Mouse (Mus musculus): ENCODE data around the gene Ube2c.

DNA sequence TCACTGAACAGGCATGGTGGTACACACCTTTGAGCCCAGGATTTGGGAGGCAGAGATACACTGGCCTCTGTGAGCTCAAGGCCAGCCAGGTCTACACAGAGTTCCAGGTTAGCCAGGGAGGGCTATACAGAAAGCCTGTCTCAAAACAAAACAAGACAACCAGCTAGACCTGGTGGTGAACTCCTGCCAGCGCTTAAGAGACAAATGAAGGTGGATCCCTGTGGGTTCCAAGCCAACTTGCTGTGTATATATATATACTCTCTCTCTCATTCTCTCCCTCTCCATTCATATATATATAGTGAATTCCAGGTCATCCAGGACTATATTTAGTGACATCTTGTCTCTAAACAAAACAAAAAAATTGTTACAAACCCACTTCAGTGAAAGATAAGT lies 34.2 kb downstream of the Ube2c start:
- no peak for TF ChIP-seq TAL1 (IDR thresholded peaks at IDR 0.05; ENCODE audit: low read length)
- no peak for TF ChIP-seq E2F4 (IDR thresholded peaks at IDR 0.05; ENCODE audit: borderline replicate concordance, low read depth, low read length)
- no peak for TF ChIP-seq ZMIZ1 (IDR thresholded peaks at IDR 0.05; ENCODE audit: low read depth, low read length)
- no peak for TF ChIP-seq NRF1 (IDR thresholded peaks at IDR 0.05; ENCODE audit: insufficient read depth, low read depth, low read length, poor library complexity, severe bottlenecking)
- no peak for TF ChIP-seq CTCF (IDR thresholded peaks at IDR 0.05 in 2 of 3, conservative IDR thresholded peaks at IDR 0.05 in 1 of 3; ENCODE audit: control insufficient read depth in 1 of 3, insufficient read depth in 1 of 3, low read depth in 2 of 3, low read length in 3 of 3, poor library complexity in 1 of 3, severe bottlenecking in 1 of 3)
- TF ChIP-seq USF1 (IDR thresholded peaks at IDR 0.05; ENCODE audit: low read depth, low read length): no peak
- no peak for TF ChIP-seq GATA1 (IDR thresholded peaks at IDR 0.05; ENCODE audit: low read depth, low read length)
- TF ChIP-seq POLR2A (IDR thresholded peaks at IDR 0.05; ENCODE audit: control insufficient read depth in 1 of 2, insufficient read depth in 1 of 2, low read depth in 1 of 2, low read length in 2 of 2, poor library complexity in 1 of 2): no peak
- TF ChIP-seq TBP (IDR thresholded peaks at IDR 0.05; ENCODE audit: low read depth, low read length): no peak
- TF ChIP-seq POLR2AphosphoS5 (IDR thresholded peaks at IDR 0.05; ENCODE audit: borderline replicate concordance, low read depth, low read length): no peak
- TF ChIP-seq UBTF (IDR thresholded peaks at IDR 0.05; ENCODE audit: borderline replicate concordance, insufficient read depth, low read depth, low read length): no peak
- TF ChIP-seq EP300 (IDR thresholded peaks at IDR 0.05; ENCODE audit: low read depth in 1 of 2, low read length in 2 of 2): no peak

All from MEL (cell line).